Mouse (Mus musculus) WW6 (cell line): ENCODE data around the gene Minos1.

ENCODE experiments used
- DNase-seq: peaks from one replicate; pipeline ENCODE4 v3.0.0-alpha.2; 2013; ENCODE audit warnings: low read depth, low spot score

Gene Minos1

GRCm38 (mm10) chr4:139095406-139095805, 35.5 kb downstream of the Minos1 start:
- no peak for DNase-seq

GRCm38 (mm10) chr4:139093196-139093530, 37.8 kb downstream of the Minos1 start:
- no peak for DNase-seq

- no peak for DNase-seq
Measured at GRCm38 (mm10) chr4:139092356-139093195, 38.3 kb downstream of the Minos1 start, which contains the start of gene Nbl1. TSS of gene Nbl1 (minus strand) at chr4:139092993.

GRCm38 (mm10) chr4:139091478-139092355, 39.2 kb downstream of the Minos1 start:
- DNase-seq = no peak

- no peak for DNase-seq
Measured at GRCm38 (mm10) chr4:139091066-139091465, 39.8 kb downstream of the Minos1 start.

- DNase-seq = no peak
Measured at GRCm38 (mm10) chr4:139090303-139090940, 40.5 kb downstream of the Minos1 start.

GRCm38 (mm10) chr4:139088982-139089671, 41.8 kb downstream of the Minos1 start:
- no peak for DNase-seq

GRCm38 (mm10) chr4:139086984-139087383, 43.9 kb downstream of the Minos1 start:
- no peak for DNase-seq

- DNase-seq = peak; percentile 56
Measured at GRCm38 (mm10) chr4:139086037-139086436, 44.9 kb downstream of the Minos1 start.

GRCm38 (mm10) chr4:139085337-139085736, 45.6 kb downstream of the Minos1 start:
- no peak for DNase-seq

- no peak for DNase-seq
Measured at GRCm38 (mm10) chr4:139082790-139083564, 47.9 kb downstream of the Minos1 start.

GRCm38 (mm10) chr4:139081270-139081931, 49.5 kb downstream of the Minos1 start:
- DNase-seq = no peak

- no peak for DNase-seq
Measured at GRCm38 (mm10) chr4:139080259-139080658, 50.7 kb downstream of the Minos1 start.

GRCm38 (mm10) chr4:139079439-139079838, 51.5 kb downstream of the Minos1 start:
- DNase-seq = no peak

- no peak for DNase-seq
Measured at GRCm38 (mm10) chr4:139078726-139079125, 52.2 kb downstream of the Minos1 start.

- DNase-seq = no peak
Measured at GRCm38 (mm10) chr4:139078313-139078712, 52.6 kb downstream of the Minos1 start.

- DNase-seq = no peak
Measured at GRCm38 (mm10) chr4:139075915-139076314, 55.0 kb downstream of the Minos1 start.

- DNase-seq = no peak
Measured at GRCm38 (mm10) chr4:139075041-139075711, 55.7 kb downstream of the Minos1 start, which contains the start of gene Htr6. TSS of gene Htr6 (minus strand) at chr4:139075570.

- no peak for DNase-seq
Measured at GRCm38 (mm10) chr4:139074060-139074459, 56.9 kb downstream of the Minos1 start.
